Mouse (Mus musculus) liver, embryonic 14.5 days (tissue): ENCODE results near the gene Pla2g6. TPM values are rescaled to one million over a fixed set of nuclear protein-coding genes. Genes with fewer than 3 reads are reported as not detected.

Experiments
- ATAC-seq: fragments of 200-750 bp; cut with Nextera tagmentation; 2 replicates; pipeline ENCODE4 v1.8.0; 2017; ENCODE audit warnings: moderate number of reproducible peaks, mild to moderate bottlenecking, moderate library complexity; ENCODE audit not compliant: insufficient read depth
- DNase-seq, 3 experiments: peaks; one replicate each; pipeline ENCODE4 v3.0.0-alpha.2; 2012 to 2013; ENCODE audit warnings: low read depth in 3 of 3, low spot score in 3 of 3
- H3K27ac ChIP-seq: fragments of 300-500 bp; sonication (generic); 2 replicates; pipeline ENCODE4 v1.5.1; 2014; ENCODE audit warnings: moderate library complexity, mild to moderate bottlenecking, control low read depth, inconsistent platforms
- H3K27me3 ChIP-seq: fragments of 300-500 bp; sonication (generic); 2 replicates; pipeline ENCODE4 v1.6.1; 2014; ENCODE audit warnings: mild to moderate bottlenecking, low read length, moderate library complexity; ENCODE audit not compliant: control insufficient read depth, insufficient read depth
- H3K36me3 ChIP-seq: fragments of 300-500 bp; sonication (generic); replicated peaks from 2 replicates; pipeline ENCODE4 v1.6.1; 2014; ENCODE audit warnings: low read depth; ENCODE audit not compliant: control insufficient read depth, insufficient read depth
- H3K4me1 ChIP-seq, 2 experiments: fragments of 200-500 bp in 1 of 2; fragments of 300-500 bp in 1 of 2; sonication (generic) in 1 of 2; replicated peaks; 2 replicates each; pipeline ENCODE4 v1.6.1; 2012 to 2014; ENCODE audit warnings: antibody characterized with exemption in 1 of 2, inconsistent platforms in 1 of 2, low read length in 1 of 2; ENCODE audit not compliant: control insufficient read depth in 2 of 2, insufficient read depth in 2 of 2
- H3K4me2 ChIP-seq: fragments of 300-500 bp; sonication (generic); 2 replicates; pipeline ENCODE4 v1.6.1; 2014; ENCODE audit warnings: low read depth, mild to moderate bottlenecking, control low read depth, moderate library complexity
- H3K4me3 ChIP-seq, 2 experiments: fragments of 200-500 bp in 1 of 2; fragments of 300-500 bp in 1 of 2; sonication (generic) in 1 of 2; 2 replicates each; pipeline ENCODE4 v1.5.1; 2012 to 2014; ENCODE audit warnings: low read depth in 2 of 2, low read length in 2 of 2, mild to moderate bottlenecking in 2 of 2, control low read depth in 1 of 2, inconsistent platforms in 1 of 2, moderate library complexity in 1 of 2; ENCODE audit not compliant: insufficient read depth in 1 of 2
- H3K9ac ChIP-seq: fragments of 300-500 bp; sonication (generic); replicated peaks from 2 replicates; pipeline ENCODE4 v1.6.1; 2014; ENCODE audit warnings: mild to moderate bottlenecking, control low read depth, moderate library complexity
- H3K9me3 ChIP-seq: fragments of 300-500 bp; sonication (generic); 2 replicates; pipeline ENCODE4 v1.6.1; 2016; ENCODE audit warnings: low read length, mixed read lengths; ENCODE audit not compliant: control insufficient read depth
- CTCF ChIP-seq: IDR thresholded peaks from 2 replicates; pipeline ENCODE4 v1.5.1; 2016; ENCODE audit warnings: antibody characterized with exemption, low read depth, control low read depth
- EP300 ChIP-seq: IDR thresholded peaks from 2 replicates; pipeline ENCODE4 v1.6.1; 2016; ENCODE audit warnings: antibody characterized with exemption, low read depth
- WGBS: fragments of 180-500 bp; shearing (Covaris S2); extraction: QIAGEN DNeasy Blood & Tissue Kit; methylation state at CpG from one replicate; pipeline ENCODE4 v1.1.7; 2014; ENCODE audit not compliant: insufficient replicate concordance; 5-methylcytosine and 5-hydroxymethylcytosine counted together
- polyA plus RNA-seq, 2 experiments: library from polyadenylated mRNA; depleted of rRNA in 1 of 2; stranded (reverse) in 1 of 2; unstranded in 1 of 2; fragments of >200 nt; fragmentation: Nextera tagmentation in 1 of 2; extraction: Ambion mirVana in 1 of 2; gene quantifications; 2 replicates each; pipeline versions ENCODE4 v1.2.1 to v1.2.3; 2012 to 2014

The Pla2g6 gene
- polyA plus RNA-seq, 2 experiments: 7.9 to 10.5 TPM

DNA sequence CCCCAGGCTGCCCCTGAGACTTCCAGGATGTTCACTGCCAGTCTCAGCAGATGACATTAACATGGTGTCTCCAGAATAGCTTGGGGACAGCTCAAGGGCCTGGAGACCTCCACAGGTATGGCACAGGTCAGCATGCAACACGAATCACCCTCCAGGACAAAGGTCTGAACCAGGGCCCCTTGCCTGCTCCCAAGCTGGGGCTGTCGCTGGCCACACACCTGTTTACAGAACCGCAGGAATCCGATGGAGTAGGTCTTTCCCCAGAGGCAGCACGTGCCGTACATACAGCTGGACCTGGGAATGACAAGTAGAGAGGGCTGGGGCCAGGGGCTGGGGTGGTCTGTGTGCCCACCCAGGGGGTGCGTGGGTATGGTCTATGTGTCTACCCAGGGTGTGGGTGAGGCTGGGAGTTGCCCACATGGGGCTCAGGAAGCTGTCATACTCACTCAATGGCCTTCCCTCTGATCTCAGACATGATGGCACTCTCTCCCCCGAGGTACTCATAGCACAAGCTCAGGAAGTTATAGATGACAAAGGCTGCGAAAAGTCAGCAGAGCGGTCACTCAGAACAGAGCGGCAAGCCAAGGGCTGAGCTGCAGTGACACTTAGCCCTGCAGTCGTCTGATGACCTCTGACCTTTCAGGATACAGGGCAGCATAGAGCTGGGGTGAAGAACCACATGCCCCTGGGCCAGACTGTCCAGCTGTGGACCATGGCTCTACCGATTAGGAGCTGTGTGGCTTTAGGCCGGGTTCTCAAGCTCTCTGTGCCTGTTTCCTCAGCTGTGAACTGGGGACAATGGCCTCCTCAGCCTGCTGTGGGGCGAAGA lies 41.5 kb upstream of the Pla2g6 start:
- Histone ChIP-seq H3K4me2 (no peak overlapping the region), H3K9ac (no peak overlapping the region), H3K4me1 (no peaks in the 10 kb centered on the region; a peak in 1 of 4 replicates), H3K27ac (no peak overlapping the region), H3K9me3 (no peaks in the 10 kb centered on the region), H3K36me3 (no peaks in the 10 kb centered on the region), H3K4me3 (no peak overlapping the region), H3K27me3 (no peaks in the 10 kb centered on the region)
- no peak for TF ChIP-seq CTCF
- no peak for TF ChIP-seq EP300
- WGBS: 69% methylated on average over 15 of the region's 15 CpGs
- ATAC-seq (no peak), DNase-seq (no peak)

DNA sequence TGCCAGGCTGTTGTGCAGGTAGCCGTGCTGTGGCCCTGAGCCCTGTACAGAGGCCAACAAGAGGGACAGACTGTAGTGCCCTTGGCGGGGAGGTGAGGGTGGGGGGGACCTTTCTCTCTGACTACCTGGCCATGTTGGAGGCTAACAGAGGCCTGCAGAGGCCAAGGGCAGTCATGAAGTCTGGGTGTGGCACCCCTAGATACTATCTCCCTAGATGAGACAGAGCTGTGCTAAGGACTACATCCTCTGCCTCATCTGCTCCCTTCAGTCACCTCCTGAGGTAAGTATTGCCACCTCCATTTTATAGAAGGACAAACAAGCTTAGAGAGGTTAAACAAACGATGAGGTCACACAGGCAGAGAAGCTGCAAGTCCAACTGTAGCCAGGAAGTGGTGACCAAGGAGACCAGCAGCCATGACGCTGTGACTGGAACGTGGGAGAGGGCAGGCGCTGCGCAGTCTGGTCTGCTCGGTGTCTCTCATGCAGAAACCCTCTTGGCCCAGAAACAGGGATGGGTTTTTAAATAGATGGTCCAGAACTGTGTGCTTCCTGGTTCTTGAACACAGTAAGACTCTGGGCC lies 40.8 kb upstream of the Pla2g6 start:
- WGBS: 76% methylated on average over 8 of the region's 8 CpGs
- H3K9me3 ChIP-seq: no peaks in the 10 kb centered on the region
- no peak overlapping the region for H3K4me2 ChIP-seq
- H3K27ac ChIP-seq: no peak overlapping the region
- TF ChIP-seq EP300 (no peak), CTCF (no peak)
- ATAC-seq (peak; percentile 21; the same call in 1 of the 2 replicates), DNase-seq (no peak)
- no peak overlapping the region for H3K4me3 ChIP-seq
- H3K4me1 ChIP-seq: no peaks in the 10 kb centered on the region; a peak in 1 of 4 replicates
- H3K36me3 ChIP-seq: no peaks in the 10 kb centered on the region
- no peaks in the 10 kb centered on the region for H3K27me3 ChIP-seq
- no peak overlapping the region for H3K9ac ChIP-seq

DNA sequence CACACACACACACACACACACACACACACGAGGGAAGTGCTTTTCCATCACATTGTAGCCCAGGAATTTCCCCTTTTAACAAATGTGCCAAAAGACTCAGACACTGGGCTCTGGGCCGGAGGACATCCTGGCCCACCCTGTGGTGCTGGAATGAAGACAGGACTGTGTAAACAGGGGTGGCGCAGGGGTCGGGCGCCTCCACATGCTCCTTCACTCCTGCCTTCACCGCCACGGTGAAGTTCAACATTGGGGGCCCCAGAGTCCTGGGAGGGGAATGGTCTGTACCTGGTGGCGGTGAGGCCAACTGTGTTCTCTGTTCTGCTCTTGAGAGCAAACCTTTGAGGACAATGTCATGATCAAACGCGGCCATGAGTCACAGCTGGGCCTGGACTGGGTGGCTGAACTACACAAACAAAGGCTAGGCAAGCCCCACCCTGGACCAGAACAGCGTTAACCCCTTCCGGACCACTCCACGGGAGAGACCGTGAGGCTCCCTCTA lies 40.2 kb upstream of the Pla2g6 start:
- Histone ChIP-seq H3K4me3 (no peak overlapping the region), H3K27ac (no peak overlapping the region), H3K9me3 (no peaks in the 10 kb centered on the region), H3K4me1 (no peaks in the 10 kb centered on the region; a peak in 1 of 4 replicates), H3K9ac (no peak overlapping the region), H3K27me3 (no peaks in the 10 kb centered on the region), H3K36me3 (no peaks in the 10 kb centered on the region), H3K4me2 (no peak overlapping the region)
- ATAC-seq: peak; percentile 62
- TF ChIP-seq CTCF (no peak), EP300 (no peak)
- WGBS: 65% methylated on average over 14 of the region's 14 CpGs
- no peak for DNase-seq

DNA sequence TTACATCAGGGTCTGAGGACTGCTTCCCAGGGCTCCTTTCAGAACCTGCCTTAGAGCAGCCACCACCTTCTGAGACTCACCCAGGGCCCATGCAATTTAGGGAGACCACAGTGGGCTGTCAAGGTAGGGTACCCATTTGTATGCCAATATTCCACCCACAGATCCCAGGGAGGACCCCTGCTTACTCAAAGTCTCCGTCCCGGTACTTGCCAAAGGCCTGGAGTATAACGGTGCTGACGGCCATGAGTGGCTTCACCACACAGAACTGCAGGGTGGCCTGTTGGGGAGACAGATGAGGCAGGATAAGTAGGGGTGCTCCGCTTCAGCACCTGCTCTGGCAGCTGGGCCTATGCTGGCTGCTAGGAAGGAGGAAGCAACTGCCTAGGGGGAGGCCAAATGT lies 38.2 kb upstream of the Pla2g6 start:
- no peak for TF ChIP-seq CTCF
- no peak for TF ChIP-seq EP300
- ATAC-seq (no peak), DNase-seq (no peak)
- Histone ChIP-seq H3K27me3 (no peaks in the 10 kb centered on the region), H3K4me2 (no peak overlapping the region), H3K27ac (no peak overlapping the region), H3K9ac (no peak overlapping the region), H3K36me3 (no peaks in the 10 kb centered on the region), H3K4me1 (no peaks in the 10 kb centered on the region; a peak in 1 of 4 replicates), H3K4me3 (no peak overlapping the region), H3K9me3 (no peaks in the 10 kb centered on the region)
- 85% methylated on average over 5 of the region's 5 CpGs for WGBS

DNA sequence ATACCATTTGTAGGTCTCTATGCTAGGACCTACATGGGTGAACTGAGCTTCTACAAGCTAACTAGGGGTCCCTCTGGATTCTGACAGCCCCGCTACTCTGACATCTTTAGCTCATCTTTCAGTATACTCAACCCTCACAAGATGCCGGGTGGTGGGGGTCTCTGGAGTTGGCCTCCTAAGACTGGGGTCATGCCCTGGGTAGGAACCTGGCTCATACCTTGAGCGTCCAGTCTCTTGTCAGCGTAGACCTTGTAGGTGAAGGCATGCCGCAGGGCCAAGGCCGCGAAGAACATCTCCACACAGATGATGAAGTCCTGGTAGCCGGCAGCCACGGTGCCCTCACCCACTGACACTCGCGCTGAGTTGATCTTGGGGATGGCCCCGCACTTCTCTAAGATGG lies 36.9 kb upstream of the Pla2g6 start:
- H3K9ac ChIP-seq: no peak overlapping the region
- H3K9me3 ChIP-seq: no peaks in the 10 kb centered on the region
- H3K4me2 ChIP-seq: no peak overlapping the region
- WGBS: 87% methylated on average over 12 of the region's 12 CpGs
- no peak overlapping the region for H3K27ac ChIP-seq
- H3K4me1 ChIP-seq: no peaks in the 10 kb centered on the region; a peak in 1 of 4 replicates
- no peak for ATAC-seq
- no peak for TF ChIP-seq CTCF
- no peak for DNase-seq
- no peaks in the 10 kb centered on the region for H3K36me3 ChIP-seq
- H3K27me3 ChIP-seq: no peaks in the 10 kb centered on the region
- H3K4me3 ChIP-seq: no peak overlapping the region
